Mouse (Mus musculus): Measurements from ENCODE around the gene Uqcr11.

The Uqcr11 gene

GRCm38 (mm10) chr10:80431570-80432386, 25.1 kb upstream of the Uqcr11 start:
- no peak for DNase-seq (ENCODE audit: low read depth, low spot score)

GRCm38 (mm10) chr10:80430375-80430980, 23.8 kb upstream of the Uqcr11 start:
- no peak for DNase-seq (ENCODE audit: low read depth, low spot score)

- DNase-seq (ENCODE audit: low read depth, low spot score), result no peak
Measured at GRCm38 (mm10) chr10:80429800-80430199, 23.2 kb upstream of the Uqcr11 start.

GRCm38 (mm10) chr10:80425041-80425440, 18.4 kb upstream of the Uqcr11 start:
- no peak for DNase-seq (ENCODE audit: low read depth, low spot score)

- DNase-seq (ENCODE audit: low read depth, low spot score), result no peak
Measured at GRCm38 (mm10) chr10:80423562-80423961, 16.9 kb upstream of the Uqcr11 start.

- DNase-seq (ENCODE audit: low read depth, low spot score), result no peak
Measured at GRCm38 (mm10) chr10:80421651-80422472, 15.2 kb upstream of the Uqcr11 start.

- DNase-seq (ENCODE audit: low read depth, low spot score), result no peak
Measured at GRCm38 (mm10) chr10:80421208-80421607, 14.6 kb upstream of the Uqcr11 start.

- DNase-seq (ENCODE audit: low read depth, low spot score), result no peak
Measured at GRCm38 (mm10) chr10:80420729-80421128, 14.1 kb upstream of the Uqcr11 start.

- DNase-seq (ENCODE audit: low read depth, low spot score), result no peak
Measured at GRCm38 (mm10) chr10:80419419-80419818, 12.8 kb upstream of the Uqcr11 start.

GRCm38 (mm10) chr10:80418311-80418710, 11.7 kb upstream of the Uqcr11 start:
- DNase-seq (ENCODE audit: low read depth, low spot score), result no peak

GRCm38 (mm10) chr10:80417841-80418240, 11.2 kb upstream of the Uqcr11 start:
- no peak for DNase-seq (ENCODE audit: low read depth, low spot score)

GRCm38 (mm10) chr10:80417371-80417770, 10.7 kb upstream of the Uqcr11 start:
- no peak for DNase-seq (ENCODE audit: low read depth, low spot score)

- no peak for DNase-seq (ENCODE audit: low read depth, low spot score)
Measured at GRCm38 (mm10) chr10:80415566-80415965, 8.9 kb upstream of the Uqcr11 start.

GRCm38 (mm10) chr10:80412656-80413541, 6.3 kb upstream of the Uqcr11 start:
- no peak for DNase-seq (ENCODE audit: low read depth, low spot score)

- no peak for DNase-seq (ENCODE audit: low read depth, low spot score)
Measured at GRCm38 (mm10) chr10:80407924-80408323, 1.3 kb upstream of the Uqcr11 start.

- DNase-seq (ENCODE audit: low read depth, low spot score), result no peak
Measured at GRCm38 (mm10) chr10:80405481-80406173, 1.0 kb downstream of the Uqcr11 start.

- DNase-seq (ENCODE audit: low read depth, low spot score), result no peak
Measured at GRCm38 (mm10) chr10:80403044-80403692, 3.5 kb downstream of the Uqcr11 start.

GRCm38 (mm10) chr10:80400704-80401161, 5.9 kb downstream of the Uqcr11 start:
- DNase-seq (ENCODE audit: low read depth, low spot score), result no peak

GRCm38 (mm10) chr10:80399973-80400703, 6.5 kb downstream of the Uqcr11 start:
- no peak for DNase-seq (ENCODE audit: low read depth, low spot score)

Measured in brain, embryonic 18.5 days (tissue).